Mouse (Mus musculus) spleen, embryonic (tissue): ENCODE measurements around the gene Slamf6.

Source experiments
- CTCF ChIA-PET: fragments of 350-600 bp; sonication (Branson Sonifier 250); formaldehyde crosslinking; loops from one replicate; lab custom pipeline; 2022; lab: Charles Lee

The Slamf6 gene

GRCm38 (mm10) chr1:171917305-171918039 is at the start of gene Slamf6:
Gene Slamf6, plus strand, starts transcription at chr1:171917515.
- CTCF ChIA-PET: interaction anchor here (0.7 kb wide), 1 partner anchor 32 kb away, joined by 4 read pairs; no protein-coding TSS in a partner anchor

GRCm38 (mm10) chr1:171886989-171887388 is 30.3 kb upstream of the Slamf6 start:
- CTCF ChIA-PET: no interaction called here

- CTCF ChIA-PET: interaction anchor here (1.0 kb wide), 1 partner anchor 25 kb away, joined by 3 read pairs; no protein-coding TSS in a partner anchor
Measured at GRCm38 (mm10) chr1:171895364-171895763, 22.0 kb upstream of the Slamf6 start, which contains the start of gene Gm10521. Gene Gm10521, plus strand, starts transcription at chr1:171895664.

GRCm38 (mm10) chr1:171904011-171904410 is 13.3 kb upstream of the Slamf6 start:
- CTCF ChIA-PET: no interaction called here

- CTCF ChIA-PET: no interaction called here
Measured at GRCm38 (mm10) chr1:171915638-171916458, 1.5 kb upstream of the Slamf6 start.

- CTCF ChIA-PET: no interaction called here
Measured at GRCm38 (mm10) chr1:171918136-171918920, 1.0 kb downstream of the Slamf6 start.

GRCm38 (mm10) chr1:171919193-171919592 is 1.9 kb downstream of the Slamf6 start:
- CTCF ChIA-PET: no interaction called here

GRCm38 (mm10) chr1:171919901-171920510 is 2.7 kb downstream of the Slamf6 start:
- CTCF ChIA-PET: interaction anchor here (0.8 to 1.0 kb wide), 2 partner anchors 24 to 46 kb away, joined by 3 to 13 read pairs; partner anchors contain the start of gene Gm10521

- CTCF ChIA-PET: interaction anchor here (0.8 kb wide), 1 partner anchor 47 kb away, joined by 13 read pairs; no protein-coding TSS in a partner anchor
Measured at GRCm38 (mm10) chr1:171920989-171921621, 3.8 kb downstream of the Slamf6 start.

- CTCF ChIA-PET: no interaction called here
Measured at GRCm38 (mm10) chr1:171921641-171922040, 4.3 kb downstream of the Slamf6 start.

GRCm38 (mm10) chr1:171922844-171923243 is 5.5 kb downstream of the Slamf6 start:
- CTCF ChIA-PET: interaction anchor here (0.6 to 0.7 kb wide), 2 partner anchors 30 to 74 kb away, joined by 3 to 4 read pairs; no protein-coding TSS in a partner anchor

- CTCF ChIA-PET: no interaction called here
Measured at GRCm38 (mm10) chr1:171924900-171925299, 7.6 kb downstream of the Slamf6 start.

GRCm38 (mm10) chr1:171933851-171934250 is 16.5 kb downstream of the Slamf6 start:
- CTCF ChIA-PET: no interaction called here

GRCm38 (mm10) chr1:171938952-171939948 is 21.9 kb downstream of the Slamf6 start:
- CTCF ChIA-PET: interaction anchor here (0.7 kb wide), 1 partner anchor 303 kb away, joined by 10 read pairs; no protein-coding TSS in a partner anchor

- CTCF ChIA-PET: interaction anchor here (0.6 kb wide), 1 partner anchor 24 kb away, joined by 5 read pairs; no protein-coding TSS in a partner anchor
Measured at GRCm38 (mm10) chr1:171940626-171941025, 23.3 kb downstream of the Slamf6 start.

GRCm38 (mm10) chr1:171946447-171946995 is 29.2 kb downstream of the Slamf6 start:
- CTCF ChIA-PET: no interaction called here

GRCm38 (mm10) chr1:171948161-171948945 is 31.0 kb downstream of the Slamf6 start:
- CTCF ChIA-PET: no interaction called here
